Mouse (Mus musculus) limb, embryonic 14.5 days (tissue): ENCODE measurements around the gene Kdf1. TPM values are rescaled to one million over a fixed set of nuclear protein-coding genes. Genes with fewer than 3 reads are reported as not detected.

Source experiments
- ATAC-seq: fragments of 200-750 bp; cut with Nextera tagmentation; 2 replicates; pipeline ENCODE4 v1.8.0; 2017; ENCODE audit warnings: low read depth, moderate number of reproducible peaks, moderate TSS enrichment; ENCODE audit not compliant: low FRiP score
- DNase-seq: peaks from one replicate; pipeline ENCODE4 v3.0.0-alpha.2; 2015; ENCODE audit warnings: low spot score
- H3K27ac ChIP-seq: fragments of 300-500 bp; sonication (generic); replicated peaks from 2 replicates; pipeline ENCODE4 v1.5.1; 2014; ENCODE audit warnings: low read depth, mild to moderate bottlenecking, low read length, moderate library complexity, mixed read lengths
- H3K27me3 ChIP-seq: fragments of 300-500 bp; sonication (generic); 2 replicates; pipeline ENCODE4 v1.6.1; 2014; ENCODE audit warnings: low read length, mixed read lengths; ENCODE audit not compliant: control insufficient read depth, insufficient read depth
- H3K36me3 ChIP-seq: fragments of 300-500 bp; sonication (generic); 2 replicates; pipeline ENCODE4 v1.6.1; 2014; ENCODE audit warnings: mild to moderate bottlenecking, low read length, moderate library complexity, mixed read lengths; ENCODE audit not compliant: control insufficient read depth, insufficient read depth
- H3K4me1 ChIP-seq: fragments of 300-500 bp; sonication (generic); 2 replicates; pipeline ENCODE4 v1.6.1; 2014; ENCODE audit warnings: antibody characterized with exemption, low read length, mixed read lengths; ENCODE audit not compliant: control insufficient read depth, insufficient read depth
- H3K4me2 ChIP-seq: fragments of 300-500 bp; sonication (generic); replicated peaks from 2 replicates; pipeline ENCODE4 v1.6.1; 2014; ENCODE audit warnings: low read depth, mild to moderate bottlenecking, low read length, moderate library complexity; ENCODE audit not compliant: severe bottlenecking
- H3K4me3 ChIP-seq: fragments of 300-500 bp; sonication (generic); replicated peaks from 2 replicates; pipeline ENCODE4 v1.5.1; 2014; ENCODE audit warnings: low read length
- H3K9ac ChIP-seq: fragments of 300-500 bp; sonication (generic); 2 replicates; pipeline ENCODE4 v1.6.1; 2014; ENCODE audit warnings: mild to moderate bottlenecking, low read depth, low read length, moderate library complexity; ENCODE audit not compliant: severe bottlenecking
- H3K9me3 ChIP-seq: fragments of 300-500 bp; sonication (generic); 2 replicates; pipeline ENCODE4 v1.6.1; 2016; ENCODE audit warnings: low read length; ENCODE audit not compliant: control insufficient read depth
- POLR2A ChIP-seq: fragments of 200-500 bp; IDR thresholded peaks from 2 replicates; pipeline ENCODE4 v1.8.0; 2012; ENCODE audit warnings: inconsistent platforms, mild to moderate bottlenecking, moderate library complexity, borderline replicate concordance; ENCODE audit not compliant: insufficient read depth, insufficient read length; ENCODE audit errors: extremely low read depth
- WGBS: fragments of 180-500 bp; shearing (Covaris S2); extraction: QIAGEN DNeasy Blood & Tissue Kit; methylation state at CpG from one replicate; pipeline ENCODE4 v1.1.7; 2014; 5-methylcytosine and 5-hydroxymethylcytosine counted together
- polyA plus RNA-seq, 2 experiments: library from polyadenylated mRNA; depleted of rRNA in 1 of 2; stranded (reverse) in 1 of 2; unstranded in 1 of 2; fragments of >200 nt; fragmentation: Nextera tagmentation in 1 of 2; extraction: Ambion mirVana in 1 of 2; gene quantifications; 2 replicates each; pipeline versions ENCODE4 v1.2.1 to v1.2.3; 2012 to 2014

Gene Kdf1
- polyA plus RNA-seq, 2 experiments, result 7.1 to 13.5 TPM

DNA sequence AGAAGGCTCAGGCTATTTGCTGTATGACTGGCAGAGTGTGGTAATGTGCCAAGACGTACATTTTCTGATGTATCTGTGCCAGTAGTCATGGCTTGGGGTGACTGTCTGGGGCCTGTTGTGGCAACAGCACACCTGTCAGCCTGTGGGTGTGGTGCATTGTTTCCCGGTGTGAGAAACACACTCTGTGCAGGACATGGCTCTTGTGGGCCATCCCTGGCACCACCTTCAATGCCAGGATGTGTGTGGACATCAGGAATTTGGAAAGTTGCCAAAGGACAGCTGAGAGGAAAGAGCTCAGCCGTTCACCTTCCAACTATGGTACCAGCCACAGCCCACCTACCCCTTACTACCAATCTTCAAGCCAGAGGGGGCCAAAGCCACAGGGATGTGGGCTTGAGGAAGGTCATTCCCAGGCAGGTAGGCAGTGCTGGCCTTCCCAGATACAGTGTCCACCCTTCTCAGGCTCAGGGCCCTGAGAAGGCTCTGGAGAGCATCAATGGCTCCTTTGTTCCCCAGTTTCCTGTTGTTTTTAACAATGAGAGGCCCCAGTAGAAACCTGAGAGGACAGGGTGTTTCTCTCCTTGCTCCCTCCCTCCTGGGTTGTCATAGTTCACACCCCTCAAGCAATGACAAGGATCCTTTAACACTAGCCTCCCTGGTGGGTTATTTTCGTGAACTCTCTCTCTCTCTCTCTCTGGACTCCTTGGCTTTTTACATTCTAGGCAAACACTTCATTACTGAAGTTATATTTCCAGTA is 29.1 kb upstream of the Kdf1 start:
- H3K27ac ChIP-seq, result no peak overlapping the region
- H3K4me1 ChIP-seq, result peaks cover 5% of the 10 kb centered on the region; the same call in 1 of the 2 replicates
- no peak overlapping the region for H3K4me2 ChIP-seq
- H3K4me3 ChIP-seq, result no peak overlapping the region
- 67% methylated on average over 4 of the region's 4 CpGs for WGBS
- TF ChIP-seq POLR2A, result no peak
- no peaks in the 10 kb centered on the region for H3K9me3 ChIP-seq
- H3K27me3 ChIP-seq, result peaks cover 2% of the 10 kb centered on the region; the same call in 1 of the 2 replicates
- no peaks in the 10 kb centered on the region for H3K36me3 ChIP-seq
- H3K9ac ChIP-seq, result no peak overlapping the region
- no peak for DNase-seq
- no peak for ATAC-seq

DNA sequence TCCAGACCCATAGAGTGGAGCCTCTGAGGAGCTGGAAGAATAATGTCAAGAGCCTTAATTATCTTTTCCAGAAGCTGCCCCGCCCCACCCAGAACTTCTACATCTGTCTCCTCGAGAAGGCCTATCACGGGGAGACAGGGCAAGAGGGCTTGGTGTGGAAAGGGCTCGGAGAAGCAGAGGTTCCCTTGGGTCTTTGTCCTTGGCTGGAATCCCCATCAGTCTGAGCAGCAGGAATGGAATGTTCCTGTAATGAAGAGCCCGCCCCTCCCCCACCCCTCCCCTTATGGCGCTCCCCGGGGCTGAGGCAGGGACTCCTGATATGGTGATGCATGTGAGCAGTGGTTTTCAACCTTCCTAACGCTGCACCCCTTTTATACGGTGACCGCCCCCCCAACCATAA is 27.0 kb upstream of the Kdf1 start:
- H3K27ac ChIP-seq, result no peak overlapping the region
- no peak overlapping the region for H3K9ac ChIP-seq
- 38% methylated on average over 10 of the region's 10 CpGs for WGBS
- H3K4me2 ChIP-seq, result no peak overlapping the region
- TF ChIP-seq POLR2A, result no peak
- no peaks in the 10 kb centered on the region for H3K36me3 ChIP-seq
- peaks cover 23% of the 10 kb centered on the region for H3K27me3 ChIP-seq
- H3K9me3 ChIP-seq, result no peaks in the 10 kb centered on the region
- ATAC-seq (no peak), DNase-seq (no peak)
- H3K4me3 ChIP-seq, result no peak overlapping the region
- peaks cover 5% of the 10 kb centered on the region; the same call in 1 of the 2 replicates for H3K4me1 ChIP-seq

DNA sequence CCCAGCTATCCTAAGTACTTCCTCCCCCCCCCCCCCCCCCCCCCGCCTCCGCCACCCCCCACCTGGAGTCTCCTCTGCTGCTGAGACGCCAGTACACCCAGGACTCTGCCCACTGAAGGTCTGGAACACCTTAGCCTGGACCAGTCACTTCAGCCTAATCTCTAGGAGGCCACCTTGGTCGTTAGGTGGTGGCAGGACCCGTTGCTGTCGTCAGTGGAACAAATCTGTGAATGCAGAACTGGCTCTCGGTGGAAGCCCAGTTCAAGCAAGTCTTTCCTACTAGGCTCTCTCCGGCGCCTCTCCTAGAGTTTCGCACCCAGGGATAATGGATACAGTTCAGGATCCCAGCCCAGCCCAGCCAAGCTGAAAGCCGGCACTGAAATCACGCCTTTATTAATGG is 24.9 kb upstream of the Kdf1 start:
- ATAC-seq (no peak), DNase-seq (no peak)
- H3K9me3 ChIP-seq, result no peaks in the 10 kb centered on the region
- no peak for TF ChIP-seq POLR2A
- H3K27ac ChIP-seq, result no peak overlapping the region
- peak overlapping the region; percentile 16 for H3K4me3 ChIP-seq
- peak overlapping the region; percentile 40 for H3K4me2 ChIP-seq
- H3K27me3 ChIP-seq, result peaks cover 36% of the 10 kb centered on the region
- H3K4me1 ChIP-seq, result peaks cover 15% of the 10 kb centered on the region
- no peak overlapping the region for H3K9ac ChIP-seq
- no peaks in the 10 kb centered on the region for H3K36me3 ChIP-seq
- WGBS, result 23% methylated on average over 10 of the region's 12 CpGs

DNA sequence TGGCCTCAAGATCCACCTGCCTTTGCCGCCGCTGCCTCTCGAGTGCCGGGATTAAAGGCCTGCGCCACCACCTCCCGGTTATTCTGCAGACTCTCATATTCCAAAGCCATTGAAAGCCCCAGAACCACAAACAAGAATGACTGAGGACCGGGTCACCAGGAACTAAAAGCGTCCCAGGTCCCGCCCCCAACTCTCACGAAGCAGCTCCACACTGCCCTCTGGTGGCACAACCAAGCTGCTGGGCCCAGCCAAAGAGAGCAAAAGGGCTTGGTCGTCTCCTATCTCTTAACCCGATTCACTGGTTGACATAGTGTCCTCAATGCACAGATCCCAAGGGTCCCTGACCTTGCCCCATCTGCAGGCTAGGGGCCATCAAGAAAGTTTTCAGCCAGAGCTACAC is 24.3 kb upstream of the Kdf1 start:
- peak overlapping the region; percentile 40 for H3K4me2 ChIP-seq
- TF ChIP-seq POLR2A, result no peak
- H3K36me3 ChIP-seq, result no peaks in the 10 kb centered on the region
- ATAC-seq (no peak), DNase-seq (peak; percentile 82)
- 2% methylated on average over 12 of the region's 12 CpGs for WGBS
- no peak overlapping the region for H3K9ac ChIP-seq
- H3K4me3 ChIP-seq, result peak overlapping the region; percentile 16
- peaks cover 41% of the 10 kb centered on the region for H3K27me3 ChIP-seq
- H3K4me1 ChIP-seq, result peaks cover 15% of the 10 kb centered on the region
- no peak overlapping the region for H3K27ac ChIP-seq
- H3K9me3 ChIP-seq, result no peaks in the 10 kb centered on the region

DNA sequence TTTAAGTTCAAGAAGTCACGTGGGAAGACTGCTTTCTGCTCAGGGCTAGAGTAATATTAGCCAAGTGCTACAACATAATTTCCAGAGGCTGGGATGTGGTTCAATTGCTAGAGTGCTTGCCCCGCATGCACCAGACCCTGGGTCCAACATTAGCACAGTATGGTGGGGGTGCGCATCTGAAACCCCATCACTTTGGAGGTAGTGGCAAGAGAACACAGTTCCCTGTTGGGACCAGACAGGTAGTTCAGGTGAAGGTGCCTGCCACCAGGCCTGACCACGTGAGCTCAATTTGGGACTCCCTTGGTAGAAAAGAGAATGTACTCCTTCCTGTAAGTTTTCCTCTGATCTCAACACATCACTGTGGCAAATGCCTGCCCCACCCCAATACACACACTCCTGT is 23.9 kb upstream of the Kdf1 start:
- no peak for ATAC-seq
- Histone ChIP-seq H3K9ac (no peak overlapping the region), H3K27me3 (peaks cover 45% of the 10 kb centered on the region), H3K36me3 (no peaks in the 10 kb centered on the region), H3K9me3 (no peaks in the 10 kb centered on the region), H3K4me3 (no peak overlapping the region), H3K27ac (no peak overlapping the region), H3K4me2 (no peak overlapping the region), H3K4me1 (peaks cover 15% of the 10 kb centered on the region)
- no peak for DNase-seq
- TF ChIP-seq POLR2A, result no peak
- 62% methylated on average over 4 of the region's 4 CpGs for WGBS
